Mouse (Mus musculus) kidney, embryonic 14.5 days (tissue): ENCODE data around the gene Zc3h7b. TPM values are rescaled to one million over a fixed set of nuclear protein-coding genes. Genes with fewer than 3 reads are reported as not detected.
A peak's percentile ranks its signal among the peaks of the same experiment; 100 is the strongest.
"Not testable (repeated sequence)": the region's sequence is repeated elsewhere in the genome, so short reads cannot be mapped to it uniquely, and the experiment has no call there.

Source experiments
- ATAC-seq: fragments of 200-750 bp; cut with Nextera tagmentation; 2 replicates; pipeline ENCODE4 v1.8.0; 2017; ENCODE audit warnings: moderate number of reproducible peaks, mild to moderate bottlenecking, moderate TSS enrichment, moderate library complexity; ENCODE audit not compliant: low FRiP score, low TSS enrichment
- H3K27ac ChIP-seq: fragments of 300-500 bp; sonication (generic); 2 replicates; pipeline ENCODE4 v1.5.1; 2014; ENCODE audit warnings: low read depth, mild to moderate bottlenecking, low read length, moderate library complexity, mixed read lengths
- H3K27me3 ChIP-seq: fragments of 300-500 bp; sonication (generic); 2 replicates; pipeline ENCODE4 v1.6.1; 2014; ENCODE audit warnings: mild to moderate bottlenecking, low read length; ENCODE audit not compliant: control insufficient read depth, insufficient read depth
- H3K36me3 ChIP-seq: fragments of 300-500 bp; sonication (generic); 2 replicates; pipeline ENCODE4 v1.6.1; 2014; ENCODE audit warnings: low read length, mixed read lengths; ENCODE audit not compliant: control insufficient read depth, insufficient read depth
- H3K4me1 ChIP-seq: fragments of 300-500 bp; sonication (generic); 2 replicates; pipeline ENCODE4 v1.6.1; 2014; ENCODE audit warnings: low read length, mixed read lengths; ENCODE audit not compliant: control insufficient read depth, insufficient read depth
- H3K4me2 ChIP-seq: fragments of 300-500 bp; sonication (generic); replicated peaks from 2 replicates; pipeline ENCODE4 v1.6.1; 2014; ENCODE audit warnings: low read depth, mild to moderate bottlenecking, low read length
- H3K4me3 ChIP-seq: fragments of 300-500 bp; sonication (generic); 2 replicates; pipeline ENCODE4 v1.5.1; 2014; ENCODE audit warnings: mild to moderate bottlenecking, low read length
- H3K9ac ChIP-seq: fragments of 300-500 bp; sonication (generic); 2 replicates; pipeline ENCODE4 v1.6.1; 2014; ENCODE audit warnings: low read depth, mild to moderate bottlenecking, low read length, moderate library complexity
- H3K9me3 ChIP-seq: fragments of 300-500 bp; sonication (generic); 2 replicates; pipeline ENCODE4 v1.6.1; 2016; ENCODE audit warnings: low read length; ENCODE audit not compliant: control insufficient read depth
- WGBS: fragments of 180-500 bp; shearing (Covaris S2); extraction: QIAGEN DNeasy Blood & Tissue Kit; methylation state at CpG from one replicate; pipeline ENCODE4 v1.1.7; 2014; 5-methylcytosine and 5-hydroxymethylcytosine counted together
- polyA plus RNA-seq: library from polyadenylated mRNA; unstranded; fragments of >200 nt; fragmentation: Nextera tagmentation; extraction: Ambion mirVana; gene quantifications from 2 replicates; pipeline ENCODE4 v1.2.1, GENCODE M21; 2014

Gene Zc3h7b
- 46.3 and 60.5 TPM in 2 replicates for polyA plus RNA-seq

DNA sequence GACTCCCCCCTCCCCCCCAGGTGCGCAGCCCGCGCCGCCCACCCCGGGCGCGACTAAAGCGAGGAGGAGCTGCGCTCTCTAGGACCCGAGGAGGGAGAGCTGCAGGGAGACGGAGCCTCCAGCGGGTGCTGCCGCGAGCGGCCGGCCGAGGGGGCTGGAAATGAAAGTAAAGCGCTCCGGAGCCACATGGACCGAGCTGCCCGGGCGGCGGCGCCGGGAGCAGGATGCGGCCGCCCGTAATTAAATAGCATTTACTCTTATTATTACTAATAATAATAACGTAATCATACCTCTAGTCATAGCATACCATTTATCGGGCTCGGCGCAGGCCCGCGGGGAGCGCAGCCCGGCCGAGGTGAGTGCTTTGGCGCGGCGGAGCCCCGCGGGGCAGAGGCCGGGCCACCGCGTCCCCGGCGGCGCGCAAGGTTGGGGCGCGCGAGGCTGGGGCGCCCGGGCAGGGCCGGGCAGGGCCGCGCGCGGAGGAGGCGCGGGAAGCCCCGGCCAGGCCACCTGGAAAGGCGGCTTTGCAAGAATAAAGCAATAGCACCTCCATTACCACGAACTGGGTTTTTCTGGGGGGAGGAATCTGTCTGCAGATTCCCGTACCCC is at the start of gene Zc3h7b, which contains the start of gene Rangap1:
Gene Zc3h7b (plus strand): TSS at position 66 of the 609 bp plus-strand sequence.
Gene Rangap1 (minus strand): TSS at position 539 of the 609 bp plus-strand sequence.
- peak within 1 kb of the TSS; percentile 88 for H3K9ac ChIP-seq
- H3K4me2 ChIP-seq, result peak within 1 kb of the TSS; percentile 58
- H3K4me1 ChIP-seq, result peaks cover 11% of the 10 kb centered on the region; the same call in 1 of the 2 replicates
- H3K9me3 ChIP-seq, result no peaks in the 10 kb centered on the region
- no peaks in the 10 kb centered on the region for H3K36me3 ChIP-seq
- H3K4me3 ChIP-seq, result peak within 1 kb of the TSS; percentile 96
- ATAC-seq, result peak; percentile 79
- no peaks in the 10 kb centered on the region for H3K27me3 ChIP-seq
- WGBS, result 0% methylated on average over 54 of the region's 65 CpGs
- peak within 1 kb of the TSS; percentile 93 for H3K27ac ChIP-seq

DNA sequence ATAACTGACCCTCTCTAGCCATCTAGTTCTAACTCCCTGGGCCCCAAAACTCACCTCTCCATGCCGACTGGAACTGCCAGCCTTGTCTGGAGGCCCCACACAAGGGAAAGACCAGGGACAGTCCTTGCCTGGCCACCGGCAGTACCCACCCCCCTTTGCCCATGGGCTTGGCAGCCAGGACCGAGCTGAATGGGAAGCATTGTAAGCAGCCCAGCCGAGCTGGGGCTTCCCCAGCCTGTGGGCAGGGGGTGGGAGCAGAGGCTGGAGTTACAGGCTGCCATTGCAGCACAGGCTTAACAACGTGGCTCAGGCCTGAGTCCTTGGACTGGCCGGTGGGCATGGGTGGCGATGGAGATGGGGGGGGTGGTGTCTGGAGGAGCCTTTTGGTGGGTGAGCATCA is 47.7 kb upstream of the Zc3h7b start, which contains the start of gene Chadl:
Gene Chadl (minus strand): TSS at position 113 of the 400 bp plus-strand sequence.
- no peaks in the 10 kb centered on the region for H3K9me3 ChIP-seq
- no peak within 1 kb of the TSS for H3K9ac ChIP-seq
- no peak within 1 kb of the TSS for H3K4me2 ChIP-seq
- H3K27me3 ChIP-seq, result peaks cover 32% of the 10 kb centered on the region
- 0 out of 2 replicates have a peak, but pooled peaks cover 5% of the 10 kb centered on the region for H3K4me1 ChIP-seq
- H3K36me3 ChIP-seq, result no peaks in the 10 kb centered on the region
- no peak within 1 kb of the TSS for H3K4me3 ChIP-seq
- ATAC-seq, result no peak
- H3K27ac ChIP-seq, result no peak within 1 kb of the TSS
- 74% methylated on average over 7 of the region's 7 CpGs for WGBS

DNA sequence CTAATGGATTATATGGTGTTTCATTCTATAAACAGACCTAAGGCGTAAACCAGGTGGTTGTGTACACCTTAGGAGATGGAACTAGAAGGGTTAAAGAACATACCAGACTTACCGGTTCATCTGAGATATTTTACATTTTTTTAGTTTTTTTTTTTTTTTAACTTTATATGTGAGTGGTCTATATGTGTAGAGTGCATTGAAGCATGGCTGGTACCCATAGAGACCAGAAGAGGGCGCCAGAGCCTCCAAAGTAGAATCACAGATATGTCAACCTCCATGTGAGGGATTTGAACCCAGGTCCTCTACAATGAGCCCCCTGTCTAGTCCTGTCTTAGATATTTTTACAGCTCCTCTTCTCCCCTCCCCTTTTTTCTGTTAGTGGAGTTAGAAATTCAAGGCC is 47.0 kb upstream of the Zc3h7b start:
- H3K27me3 ChIP-seq, result peaks cover 26% of the 10 kb centered on the region
- peaks cover 2% of the 10 kb centered on the region; the same call in 1 of the 2 replicates for H3K36me3 ChIP-seq
- H3K9ac ChIP-seq, result no peak overlapping the region
- no peaks in the 10 kb centered on the region for H3K9me3 ChIP-seq
- no peak overlapping the region for H3K4me3 ChIP-seq
- no peak overlapping the region for H3K4me2 ChIP-seq
- H3K27ac ChIP-seq, result no peak overlapping the region
- no peak for ATAC-seq
- 0 out of 2 replicates have a peak, but pooled peaks cover 5% of the 10 kb centered on the region for H3K4me1 ChIP-seq
- 51% methylated on average over 3 of the region's 3 CpGs for WGBS

DNA sequence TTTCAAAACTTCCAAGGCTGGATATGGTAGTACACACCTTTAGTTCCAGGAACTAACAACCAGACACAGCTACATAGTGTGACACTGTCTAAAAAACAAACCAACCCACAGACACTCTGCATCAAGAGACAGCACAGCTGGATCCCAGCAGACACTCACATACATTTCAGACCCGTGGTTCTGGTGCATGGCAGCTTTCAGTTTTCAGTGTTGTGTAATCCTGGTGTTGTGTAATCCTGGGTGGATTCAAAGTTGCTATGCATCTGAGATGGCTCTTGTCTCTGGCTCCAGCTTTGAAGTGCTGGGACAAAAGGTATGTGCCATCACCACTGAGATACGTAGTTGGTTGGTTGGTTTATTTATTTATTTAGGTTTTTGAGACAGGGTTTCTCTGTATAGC is 46.3 kb upstream of the Zc3h7b start:
- no peak overlapping the region for H3K4me3 ChIP-seq
- ATAC-seq, result no peak
- whole genome bisulfite sequencing, result 77% methylated on average over 2 of the region's 2 CpGs
- no peak overlapping the region for H3K9ac ChIP-seq
- no peak overlapping the region for H3K4me2 ChIP-seq
- peaks cover 19% of the 10 kb centered on the region for H3K27me3 ChIP-seq
- no peaks in the 10 kb centered on the region for H3K9me3 ChIP-seq
- 0 out of 2 replicates have a peak, but pooled peaks cover 5% of the 10 kb centered on the region for H3K4me1 ChIP-seq
- H3K36me3 ChIP-seq, result peaks cover 9% of the 10 kb centered on the region
- no peak overlapping the region for H3K27ac ChIP-seq

DNA sequence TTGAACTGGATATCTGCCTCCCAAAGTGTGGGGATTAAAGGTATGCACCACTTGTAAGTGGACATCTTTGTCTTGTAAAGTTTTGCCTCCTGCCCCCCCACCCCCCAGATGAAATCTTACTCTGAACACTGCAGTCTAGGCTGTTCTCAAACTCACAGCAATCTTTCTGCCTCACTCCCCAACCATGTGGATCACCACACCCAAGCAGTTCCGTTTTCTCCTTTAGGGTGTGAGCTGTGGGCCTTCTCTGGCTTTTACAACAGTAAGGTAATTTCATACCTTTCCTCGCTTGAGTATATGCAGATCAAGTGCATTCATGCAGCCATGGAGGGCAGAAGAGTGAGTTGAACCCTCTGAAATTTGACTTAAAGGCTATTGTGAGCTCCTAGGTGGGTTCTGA is 44.7 kb upstream of the Zc3h7b start:
- no peak overlapping the region for H3K4me2 ChIP-seq
- H3K4me1 ChIP-seq, result no peaks in the 10 kb centered on the region
- no peak overlapping the region for H3K27ac ChIP-seq
- no peak for ATAC-seq
- H3K27me3 ChIP-seq, result peaks cover 4% of the 10 kb centered on the region; the same call in 1 of the 2 replicates
- WGBS, result 55% methylated on average over 2 of the region's 2 CpGs
- H3K36me3 ChIP-seq, result peaks cover 25% of the 10 kb centered on the region
- H3K4me3 ChIP-seq, result no peak overlapping the region
- no peak overlapping the region for H3K9ac ChIP-seq
- no peaks in the 10 kb centered on the region for H3K9me3 ChIP-seq

DNA sequence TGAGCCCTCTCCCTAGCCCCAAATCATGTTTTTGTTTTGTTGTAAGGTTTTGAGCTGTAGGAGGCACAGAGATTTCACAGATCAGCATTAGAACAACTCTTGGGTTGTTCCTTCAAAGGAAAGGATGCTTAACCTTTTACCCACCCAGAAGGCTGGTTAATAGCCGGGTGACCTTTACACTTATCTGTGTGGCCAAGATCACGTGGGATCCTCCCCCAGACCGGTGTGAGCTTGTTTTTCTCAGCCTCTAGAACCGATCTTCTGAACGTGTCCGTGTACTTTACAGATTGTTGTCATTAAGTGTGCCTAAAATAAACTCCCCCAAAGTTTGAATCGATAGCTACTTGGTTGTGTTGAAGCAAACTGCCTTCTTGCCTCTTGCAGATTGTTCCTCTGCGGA is 44.3 kb upstream of the Zc3h7b start:
- no peaks in the 10 kb centered on the region for H3K4me1 ChIP-seq
- H3K36me3 ChIP-seq, result peaks cover 30% of the 10 kb centered on the region
- ATAC-seq, result no peak
- H3K9ac ChIP-seq, result no peak overlapping the region
- peaks cover 2% of the 10 kb centered on the region; the same call in 1 of the 2 replicates for H3K27me3 ChIP-seq
- 51% methylated on average over 8 of the region's 8 CpGs for WGBS
- no peaks in the 10 kb centered on the region for H3K9me3 ChIP-seq
- no peak overlapping the region for H3K4me3 ChIP-seq
- no peak overlapping the region for H3K4me2 ChIP-seq
- H3K27ac ChIP-seq, result no peak overlapping the region

DNA sequence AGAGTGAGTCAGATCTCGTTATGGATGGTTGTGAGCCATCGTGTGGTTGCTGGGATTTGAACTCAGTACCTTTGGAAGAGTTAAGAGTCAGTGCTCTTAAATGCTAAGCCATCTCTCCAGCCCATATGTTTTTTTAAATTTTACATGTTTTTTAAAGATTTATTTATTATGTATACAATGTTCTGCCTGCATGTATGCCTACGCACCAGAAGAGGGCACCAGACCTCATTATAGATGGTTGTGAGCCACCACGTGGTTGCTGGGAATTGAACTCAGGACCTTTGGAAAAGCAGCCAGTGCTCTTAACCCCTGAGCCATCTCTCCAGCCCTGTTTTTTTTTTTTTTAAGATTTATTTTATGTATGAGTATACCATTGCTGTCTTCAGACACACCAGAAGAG is 43.5 kb upstream of the Zc3h7b start:
- H3K4me2 ChIP-seq, H3K27me3 ChIP-seq, H3K27ac ChIP-seq, H3K4me3 ChIP-seq, H3K9me3 ChIP-seq, ATAC-seq, H3K4me1 ChIP-seq, H3K9ac ChIP-seq: not testable (repeated sequence)
- peaks cover 37% of the 10 kb centered on the region for H3K36me3 ChIP-seq
- 77% methylated on average over 4 of the region's 4 CpGs for WGBS

DNA sequence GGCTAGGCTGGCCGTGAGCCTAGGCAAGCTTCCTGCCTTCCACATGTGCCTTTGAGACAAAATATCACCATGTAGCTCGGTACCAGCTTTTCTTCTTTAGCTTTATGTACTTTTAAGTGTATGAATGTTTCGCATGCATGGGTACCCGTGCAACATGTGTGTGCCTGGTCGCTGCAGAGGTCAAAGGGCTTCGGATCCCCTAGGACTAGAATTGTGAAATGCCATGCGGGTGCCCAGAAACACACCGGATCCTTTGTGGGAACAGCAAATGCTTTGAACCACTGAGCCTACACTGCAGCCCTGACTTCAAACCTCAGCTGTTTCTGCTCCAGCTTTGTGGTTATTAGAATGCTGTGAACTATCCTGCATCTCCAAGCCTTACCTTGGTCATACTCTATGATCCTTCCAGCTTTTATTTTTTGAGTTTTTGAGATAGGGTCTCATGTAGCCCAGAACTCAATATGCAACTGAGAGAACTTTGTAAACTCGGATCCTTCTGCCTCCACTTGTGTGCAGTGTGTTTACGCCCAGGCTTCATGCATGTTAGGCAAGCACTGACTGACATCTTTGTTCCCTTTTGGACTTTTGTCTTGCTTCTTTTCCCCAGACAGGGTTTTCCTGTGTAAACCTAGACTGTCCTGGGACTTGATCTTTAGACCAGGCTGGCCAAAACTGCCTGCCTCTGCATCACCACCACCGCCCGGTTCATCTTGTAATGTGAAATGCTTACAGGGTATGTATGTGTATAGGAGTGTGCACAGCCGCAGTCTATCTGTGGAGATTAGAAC is 42.4 kb upstream of the Zc3h7b start:
- H3K36me3 ChIP-seq, result peaks cover 46% of the 10 kb centered on the region
- no peak overlapping the region for H3K4me3 ChIP-seq
- H3K9me3 ChIP-seq, result no peaks in the 10 kb centered on the region
- H3K27me3 ChIP-seq, result no peaks in the 10 kb centered on the region
- 91% methylated on average over 13 of the region's 13 CpGs for WGBS
- no peak overlapping the region for H3K4me2 ChIP-seq
- no peak for ATAC-seq
- no peaks in the 10 kb centered on the region for H3K4me1 ChIP-seq
- H3K9ac ChIP-seq, result no peak overlapping the region
- H3K27ac ChIP-seq, result no peak overlapping the region

DNA sequence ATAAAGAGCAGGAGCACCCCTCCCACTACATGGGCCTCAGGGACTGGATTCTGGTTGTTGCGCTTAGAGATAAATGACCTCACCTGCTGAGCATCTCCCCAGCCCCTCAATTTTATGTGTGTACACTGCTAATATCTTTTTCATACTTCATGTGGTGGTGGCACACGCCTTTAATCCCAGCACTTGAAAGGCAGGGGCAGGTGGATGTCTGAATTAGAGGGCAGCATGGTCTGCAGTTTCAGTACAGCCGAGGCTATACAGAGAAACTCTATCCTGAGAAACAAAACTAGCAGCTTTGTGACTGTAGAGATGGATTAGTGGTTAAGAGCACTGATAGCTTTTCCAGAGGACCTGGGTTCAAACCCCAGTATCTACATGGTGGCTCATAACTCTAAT is 41.8 kb upstream of the Zc3h7b start:
- Histone ChIP-seq H3K36me3 (peaks cover 52% of the 10 kb centered on the region), H3K9ac (no peak overlapping the region), H3K9me3 (no peaks in the 10 kb centered on the region), H3K27ac (no peak overlapping the region), H3K27me3 (no peaks in the 10 kb centered on the region), H3K4me1 (no peaks in the 10 kb centered on the region), H3K4me3 (no peak overlapping the region), H3K4me2 (no peak overlapping the region)
- 88% methylated on average over 3 of the region's 3 CpGs for WGBS
- no peak for ATAC-seq
